Mouse (Mus musculus): ENCODE measurements around the gene Tyk2. TPM values are rescaled to one million over a fixed set of nuclear protein-coding genes. Genes with fewer than 3 reads are reported as not detected.

Tyk2 gene
- total and polyA plus RNA-seq, 3 experiments, result 16.6 to 19.0 (median 17.4) TPM

- no peaks in the 10 kb centered on the region for H3K9me3 ChIP-seq (replicated peaks)
- no peak for TF ChIP-seq GATA1 (IDR thresholded peaks at IDR 0.05; ENCODE audit: borderline replicate concordance, low read length)
- TF ChIP-seq CTCF (IDR thresholded peaks at IDR 0.05; ENCODE audit: low read depth, low read length), result no peak
- no peak for TF ChIP-seq GATA2 (IDR thresholded peaks at IDR 0.05; ENCODE audit: borderline replicate concordance, low read depth, low read length)
- TF ChIP-seq POLR2AphosphoS5 (IDR thresholded peaks at IDR 0.05; ENCODE audit: insufficient replicate concordance, low read depth, low read length), result no peak
- no peak for TF ChIP-seq TAL1 (conservative IDR thresholded peaks at IDR 0.05; ENCODE audit: low read depth, low read length)
- ATAC-seq (ENCODE audit: extremely low read depth, insufficient number of reproducible peaks, low FRiP score, poor library complexity, severe bottlenecking) (no peak), DNase-seq (ENCODE audit: low spot score) (no peak)
- no peaks in the 10 kb centered on the region for H3K27me3 ChIP-seq (ENCODE audit: insufficient read depth, low read length)
- H3K4me1 ChIP-seq (ENCODE audit: insufficient read depth, low read depth, low read length), result peaks cover 13% of the 10 kb centered on the region
- H3K4me3 ChIP-seq (ENCODE audit: low read depth, low read length), result no peak overlapping the region
- H3K36me3 ChIP-seq (replicated peaks), result peaks cover 86% of the 10 kb centered on the region
Observed at GRCm38 (mm10) chr9:21097793-21098192, 33.2 kb downstream of the Tyk2 start.

- Histone ChIP-seq H3K9me3 (replicated peaks) (no peaks in the 10 kb centered on the region), H3K4me3 (ENCODE audit: low read depth, low read length) (no peak overlapping the region), H3K4me1 (ENCODE audit: insufficient read depth, low read depth, low read length) (peaks cover 22% of the 10 kb centered on the region), H3K36me3 (replicated peaks) (peaks cover 70% of the 10 kb centered on the region), H3K27me3 (ENCODE audit: insufficient read depth, low read length) (no peaks in the 10 kb centered on the region)
- DNase-seq (ENCODE audit: low spot score) (no peak), ATAC-seq (ENCODE audit: extremely low read depth, insufficient number of reproducible peaks, low FRiP score, poor library complexity, severe bottlenecking) (no peak)
- TF ChIP-seq TAL1 (conservative IDR thresholded peaks at IDR 0.05; ENCODE audit: low read depth, low read length), result no peak
- no peak for TF ChIP-seq GATA2 (IDR thresholded peaks at IDR 0.05; ENCODE audit: borderline replicate concordance, low read depth, low read length)
- TF ChIP-seq GATA1 (IDR thresholded peaks at IDR 0.05; ENCODE audit: borderline replicate concordance, low read length), result no peak
- no peak for TF ChIP-seq POLR2AphosphoS5 (IDR thresholded peaks at IDR 0.05; ENCODE audit: insufficient replicate concordance, low read depth, low read length)
- TF ChIP-seq CTCF (IDR thresholded peaks at IDR 0.05; ENCODE audit: low read depth, low read length), result no peak
Observed at GRCm38 (mm10) chr9:21095958-21096357, 35.1 kb downstream of the Tyk2 start.

GRCm38 (mm10) chr9:21093423-21093822, 37.6 kb downstream of the Tyk2 start:
- peaks cover 47% of the 10 kb centered on the region for H3K4me1 ChIP-seq (ENCODE audit: insufficient read depth, low read depth, low read length)
- ATAC-seq (ENCODE audit: extremely low read depth, insufficient number of reproducible peaks, low FRiP score, poor library complexity, severe bottlenecking) (no peak), DNase-seq (ENCODE audit: low spot score) (no peak)
- no peaks in the 10 kb centered on the region for H3K27me3 ChIP-seq (ENCODE audit: insufficient read depth, low read length)
- TF ChIP-seq GATA1 (IDR thresholded peaks at IDR 0.05; ENCODE audit: borderline replicate concordance, low read length) (no peak), TAL1 (conservative IDR thresholded peaks at IDR 0.05; ENCODE audit: low read depth, low read length) (no peak), POLR2AphosphoS5 (IDR thresholded peaks at IDR 0.05; ENCODE audit: insufficient replicate concordance, low read depth, low read length) (no peak), CTCF (IDR thresholded peaks at IDR 0.05; ENCODE audit: low read depth, low read length) (no peak), GATA2 (IDR thresholded peaks at IDR 0.05; ENCODE audit: borderline replicate concordance, low read depth, low read length) (no peak)
- H3K9me3 ChIP-seq (replicated peaks), result no peaks in the 10 kb centered on the region
- H3K4me3 ChIP-seq (ENCODE audit: low read depth, low read length), result no peak overlapping the region
- H3K36me3 ChIP-seq (replicated peaks), result peaks cover 74% of the 10 kb centered on the region

GRCm38 (mm10) chr9:21091707-21092320, 39.2 kb downstream of the Tyk2 start, which contains the start of the genes Gm38431 and Raver1:
Gene Gm38431, minus strand, starts transcription at chr9:21091997.
Gene Raver1, minus strand, starts transcription at chr9:21092008.
- ATAC-seq (ENCODE audit: extremely low read depth, insufficient number of reproducible peaks, low FRiP score, poor library complexity, severe bottlenecking), result peak; percentile 99
- Histone ChIP-seq H3K9me3 (replicated peaks) (no peaks in the 10 kb centered on the region), H3K36me3 (replicated peaks) (peaks cover 79% of the 10 kb centered on the region), H3K4me1 (ENCODE audit: insufficient read depth, low read depth, low read length) (peaks cover 55% of the 10 kb centered on the region), H3K4me3 (ENCODE audit: low read depth, low read length) (peak within 1 kb of the TSS; percentile 78), H3K27me3 (ENCODE audit: insufficient read depth, low read length) (no peaks in the 10 kb centered on the region)
- peak; percentile 71; the same call in 1 of the 2 replicates for TF ChIP-seq POLR2AphosphoS5 (IDR thresholded peaks at IDR 0.05; ENCODE audit: insufficient replicate concordance, low read depth, low read length)
- no peak for TF ChIP-seq GATA2 (IDR thresholded peaks at IDR 0.05; ENCODE audit: borderline replicate concordance, low read depth, low read length)
- DNase-seq (ENCODE audit: low spot score), result peak; percentile 99

- H3K27me3 ChIP-seq (ENCODE audit: insufficient read depth, low read length), result no peaks in the 10 kb centered on the region
- peaks cover 61% of the 10 kb centered on the region for H3K4me1 ChIP-seq (ENCODE audit: insufficient read depth, low read depth, low read length)
- H3K4me3 ChIP-seq (ENCODE audit: low read depth, low read length), result peak overlapping the region; percentile 78
- no peak for DNase-seq (ENCODE audit: low spot score)
- peaks cover 79% of the 10 kb centered on the region for H3K36me3 ChIP-seq (replicated peaks)
- TF ChIP-seq TAL1 (conservative IDR thresholded peaks at IDR 0.05; ENCODE audit: low read depth, low read length), result no peak
- TF ChIP-seq POLR2AphosphoS5 (IDR thresholded peaks at IDR 0.05; ENCODE audit: insufficient replicate concordance, low read depth, low read length), result no peak
- no peak for TF ChIP-seq CTCF (IDR thresholded peaks at IDR 0.05; ENCODE audit: low read depth, low read length)
- TF ChIP-seq GATA1 (IDR thresholded peaks at IDR 0.05; ENCODE audit: borderline replicate concordance, low read length), result no peak
- no peak for TF ChIP-seq GATA2 (IDR thresholded peaks at IDR 0.05; ENCODE audit: borderline replicate concordance, low read depth, low read length)
- ATAC-seq (ENCODE audit: extremely low read depth, insufficient number of reproducible peaks, low FRiP score, poor library complexity, severe bottlenecking), result no peak
- H3K9me3 ChIP-seq (replicated peaks), result no peaks in the 10 kb centered on the region
Observed at GRCm38 (mm10) chr9:21090972-21091706, 39.9 kb downstream of the Tyk2 start.

- H3K9me3 ChIP-seq (replicated peaks), result no peaks in the 10 kb centered on the region
- no peak for DNase-seq (ENCODE audit: low spot score)
- H3K27me3 ChIP-seq (ENCODE audit: insufficient read depth, low read length), result no peaks in the 10 kb centered on the region
- peak overlapping the region; percentile 78 for H3K4me3 ChIP-seq (ENCODE audit: low read depth, low read length)
- TF ChIP-seq GATA2 (IDR thresholded peaks at IDR 0.05; ENCODE audit: borderline replicate concordance, low read depth, low read length), result no peak
- TF ChIP-seq GATA1 (IDR thresholded peaks at IDR 0.05; ENCODE audit: borderline replicate concordance, low read length), result no peak
- no peak for TF ChIP-seq TAL1 (conservative IDR thresholded peaks at IDR 0.05; ENCODE audit: low read depth, low read length)
- no peak for TF ChIP-seq CTCF (IDR thresholded peaks at IDR 0.05; ENCODE audit: low read depth, low read length)
- no peak for TF ChIP-seq POLR2AphosphoS5 (IDR thresholded peaks at IDR 0.05; ENCODE audit: insufficient replicate concordance, low read depth, low read length)
- H3K36me3 ChIP-seq (replicated peaks), result peaks cover 80% of the 10 kb centered on the region
- peaks cover 67% of the 10 kb centered on the region for H3K4me1 ChIP-seq (ENCODE audit: insufficient read depth, low read depth, low read length)
- no peak for ATAC-seq (ENCODE audit: extremely low read depth, insufficient number of reproducible peaks, low FRiP score, poor library complexity, severe bottlenecking)
Observed at GRCm38 (mm10) chr9:21090537-21090936, 40.5 kb downstream of the Tyk2 start.

All from G1E (cell line).